Mouse (Mus musculus) mesoderm, embryonic 11.5 days (tissue): ENCODE data around the gene Fam174b.

ENCODE experiments used
- DNase-seq: peaks from one replicate; pipeline ENCODE4 v3.0.0-alpha.2; 2012; ENCODE audit warnings: low read depth, low spot score

Fam174b gene

GRCm38 (mm10) chr7:73814454-73814853 is 74.4 kb downstream of the Fam174b start:
- no peak for DNase-seq

GRCm38 (mm10) chr7:73816255-73816996 is 76.3 kb downstream of the Fam174b start:
- no peak for DNase-seq

- DNase-seq, result no peak
Measured at GRCm38 (mm10) chr7:73819366-73819765, 79.3 kb downstream of the Fam174b start.
